Mouse (Mus musculus) hindbrain, embryonic 13.5 days (tissue): ENCODE data around the gene Tmem119. TPM values are rescaled to one million over a fixed set of nuclear protein-coding genes. Genes with fewer than 3 reads are reported as not detected.
"Not testable (repeated sequence)": the region's sequence is repeated elsewhere in the genome, so short reads cannot be mapped to it uniquely, and the experiment has no call there.

Experiments used
- ATAC-seq: fragments of 200-750 bp; cut with Nextera tagmentation; 2 replicates; pipeline ENCODE4 v1.8.0; 2017; ENCODE audit warnings: moderate TSS enrichment; ENCODE audit not compliant: low FRiP score
- H3K27ac ChIP-seq: fragments of 300-500 bp; sonication (generic); 2 replicates; pipeline ENCODE4 v1.5.1; 2015; ENCODE audit warnings: inconsistent platforms, mild to moderate bottlenecking, moderate library complexity
- H3K27me3 ChIP-seq: fragments of 300-500 bp; sonication (generic); 2 replicates; pipeline ENCODE4 v1.6.1; 2015; ENCODE audit warnings: mild to moderate bottlenecking, inconsistent platforms
- H3K36me3 ChIP-seq: fragments of 300-500 bp; sonication (generic); 2 replicates; pipeline ENCODE4 v1.6.1; 2015; ENCODE audit warnings: mild to moderate bottlenecking, inconsistent platforms
- H3K4me1 ChIP-seq: fragments of 300-500 bp; sonication (generic); replicated peaks from 2 replicates; pipeline ENCODE4 v1.6.1; 2015; ENCODE audit warnings: inconsistent platforms
- H3K4me2 ChIP-seq: fragments of 300-500 bp; sonication (generic); 2 replicates; pipeline ENCODE4 v1.6.1; 2015; ENCODE audit warnings: inconsistent platforms, mild to moderate bottlenecking, moderate library complexity
- H3K4me3 ChIP-seq: fragments of 300-500 bp; sonication (generic); 2 replicates; pipeline ENCODE4 v1.5.1; 2015; ENCODE audit warnings: mild to moderate bottlenecking, inconsistent platforms
- H3K9ac ChIP-seq: fragments of 300-500 bp; sonication (generic); 2 replicates; pipeline ENCODE4 v1.6.1; 2015; ENCODE audit warnings: mild to moderate bottlenecking, inconsistent platforms
- H3K9me3 ChIP-seq: fragments of 300-500 bp; sonication (generic); 2 replicates; pipeline ENCODE4 v1.6.1; 2016; ENCODE audit warnings: inconsistent platforms
- WGBS: fragments of 180-500 bp; shearing (Covaris S2); methylation state at CpG from one replicate; pipeline ENCODE4 v1.1.7; 2015; 5-methylcytosine and 5-hydroxymethylcytosine counted together
- polyA plus RNA-seq: library from polyadenylated mRNA; unstranded; fragments of >200 nt; fragmentation: Nextera tagmentation; extraction: Ambion mirVana; gene quantifications from 2 replicates; pipeline ENCODE4 v1.2.1, GENCODE M21; 2015

Gene Tmem119
- polyA plus RNA-seq, 1 experiment from 2014 or later: 8.7 TPM

DNA sequence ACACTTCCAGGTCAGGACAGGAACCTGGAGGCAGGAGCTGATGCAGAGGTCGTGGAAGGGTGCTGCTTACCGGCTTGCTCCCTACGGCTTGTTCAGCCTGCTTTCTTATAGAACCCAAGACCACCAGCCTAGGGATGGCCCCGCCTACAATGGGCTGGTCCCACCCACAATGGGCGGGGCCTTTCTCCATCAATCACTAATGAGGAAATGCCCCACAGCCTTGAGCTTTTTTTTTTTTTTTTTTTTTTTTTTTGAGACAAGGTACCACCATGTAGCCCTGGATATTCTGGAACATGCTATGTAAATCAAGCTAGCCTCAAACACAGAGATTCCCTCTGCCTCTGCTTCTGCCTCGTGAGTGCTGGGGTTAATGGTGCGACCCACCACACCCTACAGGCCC, 18.4 kb downstream of the Tmem119 start:
- Histone ChIP-seq H3K9ac (no peak overlapping the region), H3K27ac (no peak overlapping the region), H3K27me3 (peaks cover 31% of the 10 kb centered on the region), H3K36me3 (peaks cover 19% of the 10 kb centered on the region), H3K4me3 (no peak overlapping the region), H3K4me2 (no peak overlapping the region), H3K4me1 (no peaks in the 10 kb centered on the region), H3K9me3 (no peaks in the 10 kb centered on the region)
- no peak for ATAC-seq
- 84% methylated on average over 7 of the region's 7 CpGs for WGBS

DNA sequence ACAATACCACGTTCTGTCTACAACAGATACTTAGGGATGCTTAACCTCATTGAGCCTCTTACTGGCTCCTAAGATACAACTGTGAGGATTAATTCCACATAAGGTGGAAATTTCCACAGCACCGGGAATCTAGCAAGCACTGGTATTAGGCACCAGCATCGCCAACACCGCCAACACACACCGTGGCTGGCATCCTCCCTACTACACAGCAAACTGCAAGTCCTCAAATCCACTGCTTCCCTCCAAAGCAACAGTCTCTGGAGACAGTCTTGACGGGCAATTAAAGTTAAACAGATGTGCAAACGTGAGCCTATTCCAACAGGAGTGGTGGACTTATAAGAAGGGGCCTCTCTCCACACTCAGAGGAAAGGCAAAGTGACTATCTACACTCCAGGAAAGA, 19.1 kb downstream of the Tmem119 start:
- ATAC-seq: no peak
- Histone ChIP-seq H3K4me1 (no peaks in the 10 kb centered on the region), H3K36me3 (peaks cover 25% of the 10 kb centered on the region), H3K9ac (no peak overlapping the region), H3K9me3 (no peaks in the 10 kb centered on the region), H3K4me3 (no peak overlapping the region), H3K27me3 (peaks cover 30% of the 10 kb centered on the region), H3K27ac (no peak overlapping the region), H3K4me2 (no peak overlapping the region)
- 84% methylated on average over 7 of the region's 7 CpGs for WGBS

DNA sequence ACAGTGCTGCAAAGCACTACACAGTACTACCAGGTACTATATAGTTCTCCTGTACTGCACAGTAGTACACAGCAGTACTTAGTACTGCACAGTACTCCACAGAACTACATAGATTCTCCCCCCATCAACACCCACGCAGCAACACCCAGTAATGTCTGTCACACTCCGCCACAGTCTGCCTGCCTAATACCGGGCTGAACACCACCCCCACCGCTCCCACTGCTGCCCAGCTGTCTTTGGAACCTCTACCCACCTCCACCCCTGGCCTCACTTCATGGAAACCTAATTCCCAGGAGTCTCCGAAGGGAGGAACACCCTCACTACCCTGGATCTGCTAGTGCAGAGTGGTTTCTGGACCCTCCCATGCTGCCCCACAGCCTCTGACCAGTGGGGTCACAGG, 19.6 kb downstream of the Tmem119 start:
- 91% methylated on average over 5 of the region's 5 CpGs for WGBS
- Histone ChIP-seq H3K36me3 (peaks cover 30% of the 10 kb centered on the region), H3K9ac (no peak overlapping the region), H3K4me3 (no peak overlapping the region), H3K4me1 (no peaks in the 10 kb centered on the region), H3K4me2 (no peak overlapping the region), H3K9me3 (no peaks in the 10 kb centered on the region), H3K27ac (no peak overlapping the region), H3K27me3 (peaks cover 30% of the 10 kb centered on the region)
- ATAC-seq: no peak

DNA sequence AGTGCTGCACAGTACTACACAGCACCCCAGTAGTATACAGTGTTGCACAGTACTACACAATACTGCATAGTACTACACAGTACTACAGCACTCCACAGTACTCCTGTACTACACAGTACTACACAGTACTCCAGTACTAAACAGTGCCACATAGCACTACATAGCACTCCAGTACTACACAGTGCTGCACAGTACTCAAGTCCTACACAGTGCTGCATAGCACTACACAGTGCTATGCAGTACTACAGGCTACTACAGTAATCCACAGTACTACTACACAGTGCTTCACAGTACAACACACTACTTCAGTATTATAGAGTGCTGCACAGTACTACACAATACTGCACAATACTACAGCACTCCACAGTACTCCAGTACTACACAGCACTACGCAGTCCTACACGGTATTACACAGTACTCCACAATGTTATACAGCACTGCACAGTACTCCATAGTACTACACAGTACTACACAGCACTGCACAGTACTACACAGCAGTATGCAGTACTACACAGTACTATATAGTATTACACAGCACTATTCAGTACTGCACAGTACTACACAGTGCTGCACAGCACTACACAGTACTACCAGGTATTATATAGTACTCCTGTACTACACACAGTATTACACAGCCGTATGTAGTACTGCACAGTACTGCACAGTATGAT, 20.1 kb downstream of the Tmem119 start:
- H3K36me3 ChIP-seq: peaks cover 36% of the 10 kb centered on the region
- 96% methylated on average over 3 of the region's 3 CpGs for WGBS

DNA sequence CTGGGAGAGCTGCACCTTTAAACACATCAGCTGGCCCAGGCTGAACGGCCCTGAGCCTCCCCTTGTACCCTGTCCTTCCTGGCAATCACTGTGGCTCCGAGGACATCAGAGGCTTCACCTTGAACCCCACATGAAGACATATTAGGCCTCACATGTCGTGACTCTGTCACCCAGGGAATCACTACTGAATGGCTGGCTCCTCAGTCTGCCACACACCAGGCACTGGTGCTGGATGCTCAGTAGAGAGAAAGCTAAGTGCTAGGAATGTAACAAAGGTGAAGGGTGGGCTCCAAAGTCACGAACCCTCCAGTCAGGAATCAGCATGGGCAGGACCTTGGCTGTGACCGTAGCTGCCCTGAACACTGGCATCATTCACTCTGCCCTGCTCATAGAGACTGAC, 20.7 kb downstream of the Tmem119 start:
- H3K4me3 ChIP-seq: no peak overlapping the region
- H3K4me2 ChIP-seq: no peak overlapping the region
- 79% methylated on average over 5 of the region's 5 CpGs for WGBS
- H3K9me3 ChIP-seq: no peaks in the 10 kb centered on the region
- H3K9ac ChIP-seq: no peak overlapping the region
- H3K27me3 ChIP-seq: peaks cover 23% of the 10 kb centered on the region
- H3K4me1 ChIP-seq: no peaks in the 10 kb centered on the region
- peaks cover 42% of the 10 kb centered on the region for H3K36me3 ChIP-seq
- no peak for ATAC-seq
- no peak overlapping the region for H3K27ac ChIP-seq

More for the DNA sequence above, 20.1 kb downstream of the Tmem119 start:
- H3K4me3 ChIP-seq: no peak overlapping the region
- H3K9me3 ChIP-seq: no peaks in the 10 kb centered on the region
- H3K9ac ChIP-seq: no peak overlapping the region
- ATAC-seq: peak; percentile 39; the same call in 1 of the 2 replicates
- H3K4me1 ChIP-seq: no peaks in the 10 kb centered on the region
- H3K27ac ChIP-seq: no peak overlapping the region
- H3K4me2 ChIP-seq: no peak overlapping the region
- peaks cover 30% of the 10 kb centered on the region for H3K27me3 ChIP-seq

DNA sequence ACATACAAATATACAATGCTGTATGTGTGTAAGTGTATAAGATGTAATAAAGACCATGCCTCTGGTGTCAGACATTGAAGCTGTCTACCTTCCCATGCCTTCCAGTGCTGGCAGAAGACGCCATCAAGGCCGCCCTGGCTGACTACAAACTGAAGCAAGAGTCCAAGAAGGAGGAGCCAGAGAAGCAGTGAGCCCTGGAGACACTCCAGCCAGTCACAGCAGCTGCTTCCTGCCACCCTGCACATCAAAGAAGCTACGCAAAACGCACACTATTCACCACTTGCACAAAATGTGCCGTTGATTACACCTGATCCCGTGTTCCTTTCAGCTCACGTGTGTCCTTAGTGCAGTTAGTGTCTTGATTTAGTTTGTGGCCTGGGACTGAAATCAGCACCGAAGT, 22.6 kb downstream of the Tmem119 start:
- Histone ChIP-seq H3K36me3 (peaks cover 45% of the 10 kb centered on the region), H3K4me1 (peaks cover 14% of the 10 kb centered on the region)
- 91% methylated on average over 8 of the region's 8 CpGs for WGBS
- ATAC-seq, H3K27me3 ChIP-seq, H3K9ac ChIP-seq, H3K4me2 ChIP-seq, H3K9me3 ChIP-seq, H3K27ac ChIP-seq, H3K4me3 ChIP-seq: not testable (repeated sequence)

DNA sequence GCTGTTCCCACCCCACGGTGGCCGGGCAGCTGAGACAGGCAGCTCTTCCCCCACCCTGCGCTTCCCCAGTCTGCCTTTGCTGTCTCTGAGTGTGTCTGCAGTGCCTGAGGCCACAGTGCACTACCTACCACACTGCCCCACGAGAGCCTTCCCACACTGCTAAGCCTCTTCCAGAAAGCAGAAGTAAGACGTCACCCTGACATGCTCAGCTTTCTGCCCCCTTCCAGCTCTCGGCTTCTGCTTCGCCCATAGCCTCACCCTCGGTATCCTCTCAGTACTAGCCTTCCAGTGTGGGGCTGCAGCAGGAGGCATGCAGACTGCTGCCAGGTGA, 23.5 kb downstream of the Tmem119 start:
- Histone ChIP-seq H3K9me3 (no peaks in the 10 kb centered on the region), H3K4me3 (no peak overlapping the region), H3K4me2 (no peak overlapping the region), H3K4me1 (peaks cover 14% of the 10 kb centered on the region), H3K36me3 (peaks cover 45% of the 10 kb centered on the region), H3K27ac (no peak overlapping the region), H3K27me3 (no peaks in the 10 kb centered on the region), H3K9ac (no peak overlapping the region)
- 91% methylated on average over 8 of the region's 8 CpGs for WGBS
- ATAC-seq: no peak

DNA sequence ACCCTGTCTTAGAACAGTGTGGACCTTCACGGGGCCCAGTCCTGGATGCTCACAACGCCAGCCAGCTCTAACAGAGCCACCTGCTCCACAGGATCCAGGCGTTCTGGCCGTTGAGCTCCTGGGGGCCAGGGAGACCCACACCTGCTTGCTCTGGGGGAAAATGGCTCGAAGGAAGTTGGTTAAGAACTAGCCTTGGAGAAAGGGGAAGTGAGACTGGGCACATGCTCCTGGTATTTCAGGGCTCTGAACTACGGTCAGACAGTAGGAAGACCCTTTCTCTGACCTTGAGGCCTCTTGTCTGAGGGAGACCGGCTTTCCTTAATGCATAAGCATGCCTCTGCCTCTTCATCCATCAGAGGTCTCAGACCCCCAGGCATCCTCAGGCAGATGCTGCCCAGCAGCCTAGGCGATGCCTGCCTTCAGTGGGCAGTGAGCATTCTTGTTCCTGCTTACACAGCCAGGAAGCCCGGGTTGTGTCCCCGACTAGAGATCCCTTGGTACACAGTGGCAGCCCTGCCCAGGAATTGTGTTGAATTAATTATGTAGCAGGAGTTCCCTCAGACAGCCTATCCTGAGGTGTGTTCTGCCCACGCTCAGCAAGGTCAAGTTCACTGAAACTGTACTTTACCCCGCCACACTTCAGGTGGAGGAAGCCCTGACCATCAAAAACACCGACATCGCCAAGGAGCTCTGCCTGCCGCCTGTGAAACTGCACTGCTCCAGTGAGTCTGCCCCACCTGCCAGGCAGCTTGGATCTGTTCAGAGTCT, 24.0 kb downstream of the Tmem119 start:
- Histone ChIP-seq H3K27ac (no peak overlapping the region), H3K4me1 (peaks cover 14% of the 10 kb centered on the region), H3K27me3 (no peaks in the 10 kb centered on the region), H3K4me2 (no peak overlapping the region), H3K36me3 (peaks cover 45% of the 10 kb centered on the region), H3K4me3 (no peak overlapping the region), H3K9me3 (no peaks in the 10 kb centered on the region), H3K9ac (no peak overlapping the region)
- ATAC-seq: no peak
- 96% methylated on average over 15 of the region's 15 CpGs for WGBS

DNA sequence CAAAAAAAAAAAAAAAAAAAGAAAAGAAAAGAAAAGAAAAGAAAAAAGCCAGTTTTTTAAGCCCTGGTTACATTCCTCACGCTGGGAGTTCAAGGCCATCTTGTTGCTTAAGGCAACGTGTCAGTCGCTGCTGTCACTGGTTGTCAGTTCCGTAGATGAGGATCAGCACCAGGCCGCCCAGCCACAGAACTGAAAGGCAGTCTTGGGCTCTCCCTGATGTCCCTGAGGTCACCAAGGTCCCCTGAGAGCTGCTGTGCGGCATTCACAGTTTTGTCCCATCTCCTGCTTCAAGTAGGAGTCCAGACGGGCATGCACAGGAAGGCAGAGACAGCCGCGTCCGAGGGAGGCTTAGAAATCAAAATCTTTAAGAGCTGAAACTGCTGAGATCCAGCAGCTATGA, 24.7 kb downstream of the Tmem119 start:
- 91% methylated on average over 10 of the region's 10 CpGs for WGBS
- Histone ChIP-seq H3K4me1 (peaks cover 17% of the 10 kb centered on the region), H3K4me3 (no peak overlapping the region), H3K9ac (no peak overlapping the region), H3K36me3 (peaks cover 45% of the 10 kb centered on the region), H3K27ac (no peak overlapping the region), H3K9me3 (no peaks in the 10 kb centered on the region), H3K27me3 (no peaks in the 10 kb centered on the region), H3K4me2 (no peak overlapping the region)
- ATAC-seq: no peak

DNA sequence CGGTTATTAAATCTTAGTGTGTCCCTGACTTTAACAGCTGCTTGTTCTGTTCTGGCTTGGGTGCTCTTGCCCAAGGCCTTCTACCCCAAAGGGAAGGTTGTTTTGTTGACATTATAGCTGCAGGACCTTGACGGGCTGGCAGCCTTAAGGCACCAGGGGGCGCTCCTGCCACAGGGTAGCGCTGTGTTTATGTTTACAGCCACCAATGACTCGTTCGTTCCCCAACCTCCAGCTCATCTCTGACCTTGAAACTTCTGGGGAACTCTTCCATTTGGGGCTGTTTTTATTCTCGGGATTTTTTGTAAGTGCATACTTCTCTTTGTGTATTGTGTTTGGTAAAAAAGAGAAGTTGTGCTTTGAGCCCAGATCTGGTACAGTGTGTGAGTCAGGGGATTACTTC, 26.7 kb downstream of the Tmem119 start:
- Histone ChIP-seq H3K9me3 (no peaks in the 10 kb centered on the region), H3K4me2 (peak overlapping the region; percentile 95), H3K4me1 (peaks cover 36% of the 10 kb centered on the region), H3K9ac (peak overlapping the region; percentile 82), H3K27me3 (no peaks in the 10 kb centered on the region), H3K4me3 (peak overlapping the region; percentile 99), H3K27ac (no peak overlapping the region), H3K36me3 (peaks cover 47% of the 10 kb centered on the region)
- ATAC-seq: no peak
- 0% methylated on average over 7 of the region's 7 CpGs for whole genome bisulfite sequencing

DNA sequence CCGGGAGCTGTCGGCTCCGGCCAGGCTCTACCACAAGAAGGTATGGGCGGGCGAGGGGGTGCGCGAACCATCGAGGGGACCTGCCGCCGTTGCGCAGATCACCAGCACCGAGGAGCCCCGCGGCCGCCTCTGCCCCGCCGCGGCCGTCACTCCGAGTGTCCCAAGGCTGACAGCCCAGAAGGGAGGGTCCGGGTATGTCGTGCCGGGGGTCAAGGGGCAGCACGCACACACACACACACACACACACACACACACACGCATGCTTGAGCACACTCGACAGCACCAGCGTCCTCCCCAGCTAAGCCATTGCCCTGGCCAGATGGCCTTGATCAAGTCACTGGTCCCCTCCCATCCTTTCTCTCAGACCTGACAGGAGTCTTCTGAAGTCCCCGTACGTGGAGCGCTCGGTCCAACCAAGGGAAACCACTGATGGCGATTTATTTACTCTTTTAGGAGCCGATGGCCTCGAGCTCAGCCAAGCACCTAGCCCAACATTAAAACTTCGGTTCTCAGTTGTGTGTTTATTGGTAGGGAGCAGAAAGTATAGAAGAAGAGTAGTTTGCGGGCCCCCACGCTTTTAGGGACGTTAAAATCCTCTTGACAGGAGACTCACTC, 27.3 kb downstream of the Tmem119 start:
- ATAC-seq: peak; percentile 61
- H3K36me3 ChIP-seq: peaks cover 48% of the 10 kb centered on the region
- 3% methylated on average over 18 of the region's 38 CpGs for WGBS
- H3K27me3 ChIP-seq: no peaks in the 10 kb centered on the region
- peak overlapping the region; percentile 95 for H3K4me2 ChIP-seq
- H3K9ac ChIP-seq: peak overlapping the region; percentile 82
- peaks cover 36% of the 10 kb centered on the region for H3K4me1 ChIP-seq
- peak overlapping the region; percentile 99 for H3K4me3 ChIP-seq
- H3K27ac ChIP-seq: peak overlapping the region; percentile 77
- H3K9me3 ChIP-seq: no peaks in the 10 kb centered on the region

DNA sequence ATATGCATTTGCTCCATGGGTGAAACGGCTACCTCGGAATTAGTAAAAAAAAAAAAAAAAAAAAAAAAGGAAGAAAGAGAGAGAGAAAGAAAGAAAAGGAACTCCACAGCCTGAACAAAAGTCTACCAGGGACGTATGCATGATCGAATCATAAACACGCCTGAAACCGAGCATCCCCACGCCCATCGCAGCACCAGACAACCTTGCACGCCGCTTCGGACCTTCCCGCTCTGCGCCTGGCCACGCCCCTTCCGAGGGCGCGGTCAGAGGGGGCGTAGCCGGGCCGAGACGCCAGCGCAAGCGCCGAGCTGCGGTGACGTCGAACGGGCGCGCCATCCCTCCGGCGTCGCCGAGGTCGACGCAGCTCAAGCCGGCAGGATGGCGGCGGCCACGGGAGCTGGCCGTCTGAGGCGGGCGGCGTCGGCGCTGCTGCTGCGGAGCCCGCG, 27.8 kb downstream of the Tmem119 start, which contains the start of the genes Sart3 and Iscu:
TSS of gene Sart3 (minus strand) at position 61 of the 446 bp plus-strand sequence.
TSS of gene Iscu (plus strand) at position 299 of the 446 bp plus-strand sequence.
- peaks cover 36% of the 10 kb centered on the region for H3K4me1 ChIP-seq
- peak within 1 kb of the TSS; percentile 96 for H3K9ac ChIP-seq
- H3K36me3 ChIP-seq: peaks cover 49% of the 10 kb centered on the region
- no peaks in the 10 kb centered on the region for H3K9me3 ChIP-seq
- WGBS: under 1% methylated on average over 40 of the region's 49 CpGs
- ATAC-seq: peak; percentile 80
- no peaks in the 10 kb centered on the region for H3K27me3 ChIP-seq
- peak within 1 kb of the TSS; percentile 99 for H3K4me3 ChIP-seq
- peak within 1 kb of the TSS; percentile 95 for H3K4me2 ChIP-seq
- peak within 1 kb of the TSS; percentile 99 for H3K27ac ChIP-seq
